Mouse (Mus musculus): ENCODE results near the gene Nr2f1.
A peak's percentile ranks its signal among the peaks of the same experiment; 100 is the strongest.

Gene Nr2f1

GRCm38 (mm10) chr13:78198871-78199641, 501 bp downstream of the Nr2f1 start:
- peak; percentile 62 for DNase-seq

- DNase-seq: no peak
Observed at GRCm38 (mm10) chr13:78198391-78198870, 1.1 kb downstream of the Nr2f1 start.

GRCm38 (mm10) chr13:78197819-78198390, 1.7 kb downstream of the Nr2f1 start:
- DNase-seq: no peak

GRCm38 (mm10) chr13:78197286-78197818, 2.2 kb downstream of the Nr2f1 start:
- DNase-seq: no peak

- DNase-seq: no peak
Observed at GRCm38 (mm10) chr13:78196236-78196796, 3.2 kb downstream of the Nr2f1 start.

- no peak for DNase-seq
Observed at GRCm38 (mm10) chr13:78195601-78196115, 3.9 kb downstream of the Nr2f1 start.

- no peak for DNase-seq
Observed at GRCm38 (mm10) chr13:78194850-78195600, 4.5 kb downstream of the Nr2f1 start.

- DNase-seq: no peak
Observed at GRCm38 (mm10) chr13:78194135-78194849, 5.3 kb downstream of the Nr2f1 start.

GRCm38 (mm10) chr13:78193211-78193610, 6.3 kb downstream of the Nr2f1 start:
- DNase-seq: no peak

GRCm38 (mm10) chr13:78189586-78189985, 10.0 kb downstream of the Nr2f1 start:
- DNase-seq: no peak

GRCm38 (mm10) chr13:78187833-78188232, 11.7 kb downstream of the Nr2f1 start:
- no peak for DNase-seq

- no peak for DNase-seq
Observed at GRCm38 (mm10) chr13:78186340-78186946, 13.1 kb downstream of the Nr2f1 start.

- no peak for DNase-seq
Observed at GRCm38 (mm10) chr13:78184786-78185466, 14.6 kb downstream of the Nr2f1 start.

GRCm38 (mm10) chr13:78183986-78184385, 15.6 kb downstream of the Nr2f1 start:
- no peak for DNase-seq

- no peak for DNase-seq
Observed at GRCm38 (mm10) chr13:78183004-78183403, 16.6 kb downstream of the Nr2f1 start.

GRCm38 (mm10) chr13:78181930-78182558, 17.5 kb downstream of the Nr2f1 start:
- no peak for DNase-seq

- DNase-seq: no peak
Observed at GRCm38 (mm10) chr13:78181071-78181929, 18.3 kb downstream of the Nr2f1 start.

GRCm38 (mm10) chr13:78180261-78180660, 19.3 kb downstream of the Nr2f1 start:
- no peak for DNase-seq

- DNase-seq: no peak
Observed at GRCm38 (mm10) chr13:78179312-78180097, 20.1 kb downstream of the Nr2f1 start.
